Comparison of ENCODE assay signal across 8 mouse cellular contexts in the genomic region with DNA sequence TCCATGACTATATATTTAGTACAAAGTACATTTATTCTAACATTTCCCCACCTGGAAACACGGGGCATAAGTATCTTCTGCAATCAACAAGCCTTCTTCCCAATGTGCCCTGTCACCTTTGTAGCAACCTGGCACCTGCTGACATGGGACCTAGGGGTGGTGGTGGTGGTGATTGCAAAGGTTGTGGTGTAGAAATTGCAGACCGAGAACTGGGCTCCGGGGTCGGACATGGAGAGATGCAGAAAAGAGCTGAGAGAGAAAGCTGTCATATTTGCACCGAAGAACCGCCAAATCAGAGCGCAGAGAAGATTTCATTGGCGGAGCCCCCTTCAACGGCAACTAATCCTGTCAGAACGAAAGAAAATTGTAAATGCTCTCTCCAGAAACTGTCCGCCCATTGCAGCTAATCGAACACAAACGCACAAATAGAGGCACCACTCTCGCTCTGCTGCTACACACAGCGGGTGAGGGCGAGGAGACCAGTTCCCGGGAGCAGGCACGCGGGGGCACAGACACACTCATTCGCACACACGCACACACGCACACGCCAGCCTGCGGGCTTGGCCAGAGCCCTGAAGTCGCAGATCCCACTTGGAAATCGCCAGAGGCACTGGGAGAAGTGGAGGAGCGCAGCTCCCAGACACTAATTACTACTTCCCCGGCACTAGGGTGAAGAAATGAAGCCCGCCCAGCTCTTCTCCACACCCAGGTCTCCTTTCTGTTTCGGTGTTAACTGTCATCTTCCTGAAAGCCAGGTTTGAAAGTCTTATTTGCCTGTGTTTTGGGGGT. TPM values are rescaled to one million over a fixed set of nuclear protein-coding genes. Genes with fewer than 3 reads are reported as not detected.
DNase-seq lines count a peak whose midpoint lies in the region; ATAC-seq and TF ChIP-seq lines count a peak whose summit lies in the region.

Gene Chrm2 (plus strand): TSS at position 473 of the 789 bp plus-strand sequence.

- H3K9me3 ChIP-seq in forebrain, embryonic 10.5 days, result no peaks in the 10 kb centered on the region
- H3K9me3 ChIP-seq in midbrain, postnatal 0 days (ENCODE audit: low read length), result no peaks in the 10 kb centered on the region

- ATAC-seq in midbrain, postnatal 0 days (ENCODE audit: low FRiP score), result peak; percentile 68

- peak within 1 kb of the TSS; percentile 37 for H3K9ac ChIP-seq in midbrain, postnatal 0 days (replicated peaks; ENCODE audit: low read length, poor library complexity, severe bottlenecking)

- peaks cover 73% of the 10 kb centered on the region for H3K27me3 ChIP-seq in forebrain, embryonic 10.5 days (ENCODE audit: poor library complexity, severe bottlenecking)
- H3K27me3 ChIP-seq in midbrain, postnatal 0 days (ENCODE audit: insufficient read depth, low read length), result no peaks in the 10 kb centered on the region

- intact Hi-C loops in heart, postnatal 25 days (cut with DNase I), result loop anchor here (10.0 kb wide), 3 partner anchors 217 to 517 kb away; no protein-coding TSS in a partner anchor
- intact Hi-C loops in left cerebral cortex, postnatal 36 days (cut with DNase I), result loop anchor here (10.0 kb wide), 2 partner anchors 383 to 1003 kb away; no protein-coding TSS in a partner anchor

- peaks cover 4% of the 10 kb centered on the region for H3K4me1 ChIP-seq in lung, adult 2 months (ENCODE audit: control insufficient read depth, insufficient read depth, low read length)
- H3K4me1 ChIP-seq in forebrain, embryonic 10.5 days, result peaks cover 24% of the 10 kb centered on the region
- peaks cover 7% of the 10 kb centered on the region; the same call in 1 of the 2 replicates for H3K4me1 ChIP-seq in midbrain, postnatal 0 days (ENCODE audit: insufficient read depth, low read length)

- no peak for TF ChIP-seq CTCF in lung, adult 2 months (IDR thresholded peaks at IDR 0.05; ENCODE audit: insufficient read depth, low read length)
- no peak for TF ChIP-seq CTCF in midbrain, postnatal 0 days (IDR thresholded peaks at IDR 0.05)

- peak; percentile 31; the same call in 1 of the 2 replicates for TF ChIP-seq POLR2A in lung, adult 2 months (IDR thresholded peaks at IDR 0.05; ENCODE audit: borderline replicate concordance, extremely low read depth, low read depth, low read length)

- H3K36me3 ChIP-seq in forebrain, embryonic 10.5 days (replicated peaks), result no peaks in the 10 kb centered on the region
- H3K36me3 ChIP-seq in midbrain, postnatal 0 days (ENCODE audit: insufficient read depth, low read length), result no peaks in the 10 kb centered on the region

- peak within 1 kb of the TSS; percentile 65 for H3K4me3 ChIP-seq in lung, adult 2 months (replicated peaks; ENCODE audit: extremely low read depth, low read depth, low read length)
- peak within 1 kb of the TSS; percentile 58 for H3K4me3 ChIP-seq in forebrain, embryonic 10.5 days
- H3K4me3 ChIP-seq in midbrain, postnatal 0 days (ENCODE audit: low read depth, low read length), result peak within 1 kb of the TSS; percentile 60

- 0 out of 2 replicates have a peak within 1 kb of the TSS, but pooled peaks have one; percentile 20 for H3K27ac ChIP-seq in forebrain, embryonic 10.5 days
- H3K27ac ChIP-seq in midbrain, postnatal 0 days (ENCODE audit: low read depth, low read length), result peak within 1 kb of the TSS; percentile 57

- peak within 1 kb of the TSS; percentile 89 for H3K4me2 ChIP-seq in midbrain, postnatal 0 days (ENCODE audit: low read depth, low read length, poor library complexity, severe bottlenecking)

- DNase-seq in lung, adult 2 months, result peak; percentile 12
- DNase-seq in lung, postnatal 10 days, result no peak
- no peak for DNase-seq in forebrain, embryonic 10.5 days (ENCODE audit: extremely low spot score, low spot score)
- no peak for DNase-seq in heart, postnatal 25 days (ENCODE audit: low spot score)
- peak; percentile 26 to 42 for DNase-seq in left cerebral cortex, postnatal 36 days (ENCODE audit: low spot score in 2 of 2)
- DNase-seq in midbrain, postnatal 0 days (ENCODE audit: low spot score), result peak; percentile 77
- DNase-seq in adipocyte (ENCODE audit: low spot score), result no peak
- no peak for DNase-seq in thymus, postnatal 36 days

- 2% methylated on average over 30 of the region's 30 CpGs for WGBS in lung, adult 2 months
- 3% methylated on average over 30 of the region's 30 CpGs for WGBS in forebrain, embryonic 10.5 days
- 1% methylated on average over 30 of the region's 30 CpGs for WGBS in midbrain, postnatal 0 days

RNA-seq across cellular contexts. Expression of gene Chrm2, which starts in this region (rescaled TPM):
- 2.6 and 4.4 TPM in 2 replicates for polyA plus RNA-seq in lung, adult 2 months (2012; rRNA removed)
- 0.05 TPM in 1 of 2 replicates, not detected in the other for polyA plus RNA-seq in forebrain, embryonic 10.5 days (2016; fragmentation: Nextera tagmentation; extraction: Ambion mirVana)
- total RNA-seq in heart, postnatal 25 days (2021), result 10 to 100 TPM; 83.6 to 84.8 TPM
- 10 to 100 TPM; 12.8 to 15.6 TPM for total RNA-seq in left cerebral cortex, postnatal 36 days (2021)
- total RNA-seq in midbrain, postnatal 0 days (2014; rRNA removed), result 19.4 and 21.7 TPM in 2 replicates
- polyA plus RNA-seq in midbrain, postnatal 0 days (2015; fragmentation: Nextera tagmentation; extraction: Ambion mirVana), result 6.8 and 7.5 TPM in 2 replicates

Comparison
In these comparisons a context has a peak if more than half of its experiments do, and no peak if none do; other contexts are left out.
1. DNase-seq: peak in lung, adult 2 months (single experiment), left cerebral cortex, postnatal 36 days (2 of 2) and midbrain, postnatal 0 days (single experiment); none in lung, postnatal 10 days (single experiment), forebrain, embryonic 10.5 days (single experiment), heart, postnatal 25 days (single experiment), adipocyte (single experiment) and thymus, postnatal 36 days (0 of 2).
2. Peak in every context shown above with its lines, with median percentiles within 50 percentile points of each other: H3K4me3 ChIP-seq.